Mouse (Mus musculus) Patski (cell line): Measurements from ENCODE around the gene Khnyn. TPM values are rescaled to one million over a fixed set of nuclear protein-coding genes. Genes with fewer than 3 reads are reported as not detected.

Experiments used
- ATAC-seq: fragments of 100-300 bp; one replicate; pipeline ENCODE4 v1.8.0; 2021
- CTCF ChIA-PET: fragments of 350-600 bp; sonication (Branson Sonifier 250); formaldehyde crosslinking; loops from one replicate; lab custom pipeline; 2022; ENCODE audit warnings: inconsistent platforms; lab: Charles Lee
- POLR2A ChIA-PET: fragments of 350-600 bp; sonication (Branson Sonifier 250); formaldehyde crosslinking; loops from one replicate; lab custom pipeline; 2022; ENCODE audit warnings: antibody characterized with exemption, inconsistent platforms; lab: Charles Lee
- DNase-seq: peaks from one replicate; pipeline ENCODE4 v3.0.0-alpha.2; 2011; ENCODE audit warnings: low read depth, low spot score
- H3K27me3 ChIP-seq: fragments of 371-371 bp; one replicate; pipeline ENCODE4 v1.5.1; 2021
- CTCF ChIP-seq: fragments of 100-300 bp; IDR thresholded peaks from one replicate; pipeline ENCODE4 v1.5.1; 2021
- in situ Hi-C: fragments of 300-500 bp; cut with MboI; formaldehyde crosslinking; loops from 3 replicates; pipeline ENCODE4 v1.11.1; 2018; ENCODE audit warnings: low pct_unique_long_range_greater_than_20kb, mixed read lengths
- polyA plus RNA-seq: library from polyadenylated mRNA; unstranded; gene quantifications from one replicate; pipeline ENCODE4 v1.2.3, GENCODE M21; 2021

Gene Khnyn
- polyA plus RNA-seq, 1 experiment from 2014 or later = 16.2 TPM

- in situ Hi-C loops = no loop called here
- CTCF ChIA-PET = interaction anchor here (1.2 kb wide), 1 partner anchor 9 kb away, joined by 5 read pairs; no protein-coding TSS in a partner anchor
- no peak for TF ChIP-seq CTCF
- POLR2A ChIA-PET = no interaction called here
- H3K27me3 ChIP-seq = peaks cover 52% of the 10 kb centered on the region
- DNase-seq = no peak
- ATAC-seq = no peak
Measured at GRCm38 (mm10) chr14:55854406-55855100, 30.2 kb upstream of the Khnyn start.

- in situ Hi-C loops = no loop called here
- POLR2A ChIA-PET = no interaction called here
Measured at GRCm38 (mm10) chr14:55855101-55855561, 29.6 kb upstream of the Khnyn start.

GRCm38 (mm10) chr14:55857588-55857987 lies 27.2 kb upstream of the Khnyn start:
- in situ Hi-C loops = no loop called here
- ChIA-PET CTCF (no interaction called here), POLR2A (no interaction called here)
- DNase-seq (no peak), ATAC-seq (no peak)
- no peak for TF ChIP-seq CTCF
- peaks cover 69% of the 10 kb centered on the region for H3K27me3 ChIP-seq

More at GRCm38 (mm10) chr14:55855101-55855561, 29.6 kb upstream of the Khnyn start:
- no peak for ATAC-seq
- no peak for TF ChIP-seq CTCF
- peaks cover 56% of the 10 kb centered on the region for H3K27me3 ChIP-seq
- CTCF ChIA-PET = interaction anchor here (1.2 kb wide), 1 partner anchor 9 kb away, joined by 5 read pairs; no protein-coding TSS in a partner anchor
- no peak for DNase-seq

- no peak for ATAC-seq
- POLR2A ChIA-PET = interaction anchor here (0.6 to 0.9 kb wide), 2 partner anchors 23 to 45 kb away, joined by 3 to 4 read pairs; partner anchors contain the start of gene Khnyn
Measured at GRCm38 (mm10) chr14:55862186-55862585, 22.6 kb upstream of the Khnyn start.

GRCm38 (mm10) chr14:55862970-55863369 lies 21.8 kb upstream of the Khnyn start:
- in situ Hi-C loops = loop anchor here (5.0 kb wide), 2 partner anchors 41 to 59 kb away; partner anchors contain the start of gene Nfatc4
- ATAC-seq (no peak), DNase-seq (no peak)
- no peak for TF ChIP-seq CTCF
- CTCF ChIA-PET = interaction anchor here (1.7 to 3.4 kb wide), 4 partner anchors 11 to 82 kb away, joined by 5 to 14 read pairs (median 8); no protein-coding TSS in a partner anchor
- POLR2A ChIA-PET = interaction anchor here (1.2 kb wide), 1 partner anchor 11 kb away, joined by 3 read pairs; no protein-coding TSS in a partner anchor
- peaks cover 54% of the 10 kb centered on the region for H3K27me3 ChIP-seq

More at GRCm38 (mm10) chr14:55862186-55862585, 22.6 kb upstream of the Khnyn start:
- in situ Hi-C loops = loop anchor here (5.0 kb wide), 2 partner anchors 40 to 60 kb away; partner anchors contain the start of gene Nfatc4
- TF ChIP-seq CTCF = no peak
- peaks cover 59% of the 10 kb centered on the region for H3K27me3 ChIP-seq
- CTCF ChIA-PET = interaction anchor here (0.7 to 2.5 kb wide), 4 partner anchors 11 to 81 kb away, joined by 3 to 14 read pairs (median 6); no protein-coding TSS in a partner anchor
- no peak for DNase-seq

GRCm38 (mm10) chr14:55863773-55864172 lies 21.0 kb upstream of the Khnyn start:
- H3K27me3 ChIP-seq = peaks cover 53% of the 10 kb centered on the region
- DNase-seq = no peak

GRCm38 (mm10) chr14:55866962-55867361 lies 17.8 kb upstream of the Khnyn start:
- CTCF ChIA-PET = interaction anchor here (0.7 to 1.8 kb wide), 2 partner anchors 12 to 50 kb away, joined by 4 read pairs; no protein-coding TSS in a partner anchor
- no peak for TF ChIP-seq CTCF
- ATAC-seq (no peak), DNase-seq (no peak)
- peaks cover 37% of the 10 kb centered on the region for H3K27me3 ChIP-seq
- in situ Hi-C loops = loop anchor here (5.0 kb wide), 1 partner anchor 90 kb away; no protein-coding TSS in a partner anchor
- POLR2A ChIA-PET = no interaction called here

More at GRCm38 (mm10) chr14:55863773-55864172, 21.0 kb upstream of the Khnyn start:
- in situ Hi-C loops = loop anchor here (5.0 kb wide), 2 partner anchors 41 to 59 kb away; partner anchors contain the start of gene Nfatc4
- ChIA-PET CTCF (interaction anchor here (0.7 to 3.4 kb wide), 9 partner anchors 9 to 83 kb away, joined by 3 to 14 read pairs (median 5); partner anchors contain the start of gene Nfatc4), POLR2A (interaction anchor here (1.2 kb wide), 1 partner anchor 10 kb away, joined by 3 read pairs; no protein-coding TSS in a partner anchor)
- no peak for TF ChIP-seq CTCF
- peak; percentile 71 for ATAC-seq

- ChIA-PET POLR2A (interaction anchor here (0.6 kb wide), 1 partner anchor 12 kb away, joined by 5 read pairs; no protein-coding TSS in a partner anchor), CTCF (interaction anchor here (0.9 kb wide), 1 partner anchor 88 kb away, joined by 3 read pairs; no protein-coding TSS in a partner anchor)
- in situ Hi-C loops = loop anchor here (5.0 kb wide), 1 partner anchor 91 kb away; no protein-coding TSS in a partner anchor
- no peak for DNase-seq
- H3K27me3 ChIP-seq = peaks cover 33% of the 10 kb centered on the region
- ATAC-seq = no peak
- no peak for TF ChIP-seq CTCF
Measured at GRCm38 (mm10) chr14:55868230-55869026, 16.3 kb upstream of the Khnyn start.

- ATAC-seq = no peak
- no peak for TF ChIP-seq CTCF
- ChIA-PET POLR2A (no interaction called here), CTCF (no interaction called here)
- no peak for DNase-seq
- peaks cover 33% of the 10 kb centered on the region for H3K27me3 ChIP-seq
- in situ Hi-C loops = loop anchor here (5.0 kb wide), 1 partner anchor 92 kb away; no protein-coding TSS in a partner anchor
Measured at GRCm38 (mm10) chr14:55869538-55869937, 15.2 kb upstream of the Khnyn start.
